Mouse (Mus musculus) megakaryocyte, embryonic 14.5 days (primary cell): Measurements from ENCODE around the gene Spag5. TPM values are rescaled to one million over a fixed set of nuclear protein-coding genes. Genes with fewer than 3 reads are reported as not detected.

ENCODE experiments used
- H3K27me3 ChIP-seq: replicated peaks from 2 replicates; pipeline ENCODE3; 2012; ENCODE audit warnings: inconsistent platforms
- H3K36me3 ChIP-seq: replicated peaks from 2 replicates; pipeline ENCODE3; 2012; ENCODE audit warnings: low read length, inconsistent platforms, mixed read lengths
- H3K4me1 ChIP-seq: 2 replicates; pipeline ENCODE4 v1.6.1; 2012; ENCODE audit warnings: inconsistent platforms
- H3K4me3 ChIP-seq: replicated peaks from 2 replicates; pipeline ENCODE3; 2012; ENCODE audit warnings: moderate library complexity, mild to moderate bottlenecking, inconsistent platforms
- H3K9me3 ChIP-seq: 2 replicates; pipeline ENCODE4 v1.6.1; 2012; ENCODE audit warnings: inconsistent platforms
- FLI1 ChIP-seq: IDR thresholded peaks from 2 replicates; pipeline ENCODE4 v1.6.1; 2012; ENCODE audit warnings: low read length, inconsistent platforms, mixed read lengths
- GATA1 ChIP-seq: IDR thresholded peaks from 3 replicates; pipeline ENCODE4 v1.6.1; 2012; ENCODE audit warnings: mixed read lengths, low read length, inconsistent platforms, borderline replicate concordance
- polyA plus RNA-seq: library from polyadenylated mRNA; stranded (reverse); fragments of >175 nt; gene quantifications from 2 replicates; pipeline ENCODE4 v1.2.3, GENCODE M21; 2012; ENCODE audit warnings: low replicate concordance; ENCODE audit not compliant: insufficient read depth

The Spag5 gene
- polyA plus RNA-seq, 1 experiment: 30.9 TPM

DNA sequence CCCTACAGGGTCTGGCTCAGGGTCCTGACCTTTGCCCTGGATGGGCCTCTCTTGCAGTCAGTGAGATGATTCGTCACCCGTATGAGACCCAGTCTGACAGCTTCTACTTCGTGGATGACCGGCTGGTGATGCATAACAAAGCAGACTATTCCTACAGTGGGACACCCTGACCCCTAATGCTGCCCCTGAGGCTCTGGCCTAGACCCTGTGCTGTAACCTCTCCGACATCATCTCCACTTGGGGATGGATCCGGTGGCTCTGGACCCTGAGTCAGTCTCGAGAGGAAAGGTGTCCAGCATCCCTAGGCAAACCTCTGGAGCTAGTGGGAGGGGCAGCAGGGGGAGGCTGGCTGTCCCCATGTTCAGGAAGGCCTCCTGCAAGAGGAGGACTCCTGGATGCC lies 47.1 kb downstream of the Spag5 start:
- Histone ChIP-seq H3K36me3 (peaks cover 58% of the 10 kb centered on the region), H3K4me3 (peak overlapping the region; percentile 4), H3K9me3 (no peaks in the 10 kb centered on the region), H3K27me3 (no peaks in the 10 kb centered on the region), H3K4me1 (peaks cover 78% of the 10 kb centered on the region)
- no peak for TF ChIP-seq FLI1
- no peak for TF ChIP-seq GATA1

DNA sequence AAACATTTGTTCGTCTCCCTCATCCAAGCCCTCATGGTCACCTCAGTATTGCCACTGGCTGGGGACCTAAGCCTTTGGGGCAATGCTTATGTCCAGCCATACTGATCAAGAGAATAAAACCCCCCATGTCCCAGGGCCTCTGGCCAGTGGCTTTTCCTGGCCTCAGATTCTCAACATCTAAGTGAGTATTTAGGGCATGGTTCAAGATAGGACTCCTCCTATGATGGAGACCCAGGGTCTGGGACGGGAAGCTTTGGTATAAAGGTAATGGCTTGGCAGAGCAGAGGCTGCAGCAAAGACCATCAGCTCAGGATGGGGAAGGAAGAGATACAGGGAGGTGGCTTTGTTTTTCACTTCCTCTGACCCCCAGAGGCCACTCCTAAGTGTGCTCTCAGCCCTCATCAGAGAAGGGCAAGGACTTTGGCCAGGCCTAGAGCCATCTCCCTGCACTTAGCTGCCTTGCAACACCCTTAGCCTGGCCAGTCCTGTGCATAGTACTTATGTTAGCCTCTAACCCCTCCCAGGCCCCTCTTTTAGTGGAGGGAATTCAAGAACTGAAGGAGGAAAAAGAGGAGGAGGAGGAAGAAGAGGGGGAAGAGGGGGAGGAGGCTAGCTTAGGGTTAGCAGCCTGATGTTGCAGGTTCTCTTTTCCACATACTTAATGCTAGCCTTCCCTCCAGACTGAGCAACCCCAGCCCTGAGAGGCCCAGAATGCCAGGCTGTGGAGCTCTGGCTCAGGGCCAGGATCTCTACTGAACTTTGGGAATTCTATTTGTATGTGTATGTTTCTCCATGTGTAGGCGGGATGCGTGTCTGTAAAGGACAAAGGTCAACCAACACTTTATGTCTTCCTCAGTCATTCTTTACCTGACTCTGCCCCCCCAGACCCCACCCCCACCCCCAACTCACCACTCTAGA lies 48.4 kb downstream of the Spag5 start:
- peaks cover 55% of the 10 kb centered on the region for H3K36me3 ChIP-seq
- H3K4me1 ChIP-seq: peaks cover 73% of the 10 kb centered on the region
- H3K9me3 ChIP-seq: no peaks in the 10 kb centered on the region
- no peaks in the 10 kb centered on the region for H3K27me3 ChIP-seq
- no peak for TF ChIP-seq GATA1
- no peak for TF ChIP-seq FLI1
- no peak overlapping the region for H3K4me3 ChIP-seq

DNA sequence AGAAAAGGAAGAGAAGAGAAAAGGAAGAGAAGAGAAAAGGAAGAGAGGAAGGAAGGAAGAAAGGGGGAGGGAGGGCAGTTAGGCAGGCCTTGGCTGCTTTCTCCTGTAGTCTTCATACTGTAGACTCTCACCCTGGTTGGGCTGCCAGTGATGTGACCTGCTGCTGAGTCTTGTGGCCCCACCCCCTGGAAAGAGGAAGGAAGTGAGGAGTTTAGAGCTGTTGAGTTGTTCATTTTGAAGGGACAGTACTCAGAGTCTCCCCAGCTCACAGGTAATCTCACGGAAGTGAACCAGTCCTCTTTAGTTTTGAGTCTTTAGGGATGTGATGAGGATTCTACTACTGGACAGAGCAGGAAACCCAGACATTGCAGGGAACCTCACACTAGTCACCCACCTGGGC lies 51.8 kb downstream of the Spag5 start:
- no peak for TF ChIP-seq FLI1
- no peak for TF ChIP-seq GATA1
- Histone ChIP-seq H3K36me3 (peaks cover 24% of the 10 kb centered on the region), H3K4me3 (no peak overlapping the region), H3K4me1 (peaks cover 50% of the 10 kb centered on the region), H3K9me3 (no peaks in the 10 kb centered on the region), H3K27me3 (no peaks in the 10 kb centered on the region)

DNA sequence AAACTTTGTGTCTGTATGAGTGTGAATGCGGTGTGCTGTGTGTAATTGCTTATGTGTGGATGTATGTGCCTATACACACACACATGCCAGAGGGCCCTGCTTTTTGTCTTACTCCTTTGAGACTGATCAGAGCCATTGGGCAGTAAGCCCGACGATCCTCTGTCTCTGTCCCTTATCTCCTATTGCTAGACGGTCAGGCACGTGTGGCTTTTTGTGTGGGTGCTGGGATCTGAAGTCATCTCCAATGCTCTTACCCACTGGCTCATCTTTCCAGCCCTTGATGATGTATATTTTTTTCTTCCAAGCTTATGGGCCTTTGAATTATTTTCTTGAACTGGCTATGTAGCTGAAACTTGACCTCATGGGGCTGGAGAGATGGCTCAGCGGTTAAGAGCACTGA lies 53.6 kb downstream of the Spag5 start:
- Histone ChIP-seq H3K27me3 (no peaks in the 10 kb centered on the region), H3K4me1 (peaks cover 43% of the 10 kb centered on the region), H3K4me3 (no peak overlapping the region), H3K36me3 (peaks cover 6% of the 10 kb centered on the region), H3K9me3 (no peaks in the 10 kb centered on the region)
- TF ChIP-seq GATA1 (no peak), FLI1 (no peak)

DNA sequence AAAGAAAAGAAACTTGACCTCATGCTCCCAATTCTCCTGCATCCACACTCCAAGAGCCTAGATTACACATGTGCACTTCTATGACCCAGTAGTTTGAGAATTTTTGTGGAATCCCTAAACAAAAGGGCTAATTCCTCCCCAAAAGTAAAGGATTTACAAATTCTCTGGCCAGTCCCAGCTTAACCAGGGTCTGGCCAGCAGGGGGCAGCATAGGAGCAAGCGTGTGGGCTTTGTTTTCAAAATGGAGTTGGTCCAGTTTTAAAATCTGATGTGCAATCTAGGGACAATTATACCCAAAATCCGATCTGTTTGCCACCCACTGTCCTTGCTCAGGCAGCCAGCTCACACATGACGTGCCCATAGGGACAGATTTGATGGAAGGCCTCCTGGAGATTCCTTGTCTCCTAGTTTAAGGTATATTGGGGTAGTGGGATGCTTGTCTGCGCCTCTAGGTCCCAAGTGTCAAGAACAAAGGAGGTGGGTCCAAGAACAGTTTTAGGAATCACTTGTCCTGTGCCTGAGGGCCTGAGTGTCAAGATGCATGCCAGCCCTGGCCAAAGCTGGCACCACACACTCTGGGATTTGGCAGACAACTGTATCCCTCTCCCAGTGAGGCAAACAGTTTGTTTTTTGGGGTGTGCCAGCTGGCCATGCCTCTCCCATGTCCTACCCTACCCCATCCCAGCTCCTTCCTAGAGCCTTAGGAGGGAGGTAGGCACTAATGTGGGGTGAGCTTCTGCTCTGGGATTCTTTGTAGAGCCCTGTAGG lies 54.3 kb downstream of the Spag5 start:
- Histone ChIP-seq H3K36me3 (no peaks in the 10 kb centered on the region), H3K9me3 (no peaks in the 10 kb centered on the region), H3K4me3 (no peak overlapping the region), H3K4me1 (peaks cover 43% of the 10 kb centered on the region), H3K27me3 (no peaks in the 10 kb centered on the region)
- TF ChIP-seq FLI1 (no peak), GATA1 (no peak)

DNA sequence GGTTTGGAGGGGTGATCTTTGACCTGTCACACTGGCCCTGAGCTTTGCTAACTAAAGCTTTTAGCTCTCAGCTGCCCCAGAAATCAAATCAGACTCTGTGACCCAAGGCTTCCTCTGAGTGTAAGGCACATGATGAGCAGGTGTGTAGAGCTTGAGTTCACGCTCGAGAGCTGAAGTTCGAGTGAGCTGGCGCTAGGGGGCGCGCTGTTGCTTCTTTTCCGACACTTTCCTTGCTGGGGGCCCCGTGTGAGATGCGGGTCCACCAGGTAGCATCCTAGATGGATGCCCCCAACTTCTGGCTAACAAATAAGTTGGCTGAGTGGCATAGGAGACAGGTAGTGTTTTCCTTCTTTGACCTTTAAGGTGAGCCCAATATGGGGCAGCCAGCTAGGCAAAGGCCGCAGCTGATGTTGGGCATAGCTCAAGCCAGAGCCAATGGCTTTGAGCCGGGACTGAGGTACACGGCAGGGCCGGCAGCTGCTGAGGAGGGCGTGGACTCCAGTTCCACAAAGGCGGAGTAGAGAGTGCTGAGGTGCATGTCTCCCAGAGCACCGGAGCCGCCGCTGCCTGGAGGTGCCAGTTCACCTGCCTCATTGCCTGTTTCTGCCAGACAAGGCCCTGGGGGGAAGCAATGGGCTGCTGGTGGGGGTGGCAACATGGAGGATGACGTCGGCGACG lies 57.1 kb downstream of the Spag5 start:
- H3K36me3 ChIP-seq: no peaks in the 10 kb centered on the region
- no peak overlapping the region for H3K4me3 ChIP-seq
- TF ChIP-seq GATA1: no peak
- TF ChIP-seq FLI1: no peak
- no peaks in the 10 kb centered on the region for H3K9me3 ChIP-seq
- peaks cover 17% of the 10 kb centered on the region for H3K27me3 ChIP-seq
- H3K4me1 ChIP-seq: peaks cover 40% of the 10 kb centered on the region

GRCm38 (mm10) chr11:78360125-78360788 lies 58.9 kb downstream of the Spag5 start:
- no peak for TF ChIP-seq FLI1
- no peak for TF ChIP-seq GATA1
- H3K9me3 ChIP-seq: no peaks in the 10 kb centered on the region
- H3K36me3 ChIP-seq: no peaks in the 10 kb centered on the region
- H3K4me3 ChIP-seq: peak overlapping the region; percentile 90
- H3K4me1 ChIP-seq: peaks cover 35% of the 10 kb centered on the region
- H3K27me3 ChIP-seq: peaks cover 33% of the 10 kb centered on the region

DNA sequence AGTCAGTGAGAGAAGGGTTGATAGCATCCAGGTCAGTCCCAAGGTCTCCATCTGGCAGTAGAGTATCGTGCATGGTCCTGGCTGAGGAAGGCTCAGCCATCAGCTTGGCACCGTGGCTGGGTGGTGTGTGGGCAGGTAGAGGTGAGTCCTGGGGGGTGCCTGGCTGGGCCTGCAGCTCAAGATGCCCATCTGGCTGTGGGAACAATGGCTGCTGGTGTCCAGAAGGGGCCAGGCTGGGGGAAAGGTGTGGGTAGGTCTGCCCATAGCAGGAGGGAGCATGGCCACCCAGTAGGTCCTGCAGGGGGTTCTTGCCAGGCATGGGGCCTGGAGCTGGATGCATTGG lies 59.4 kb downstream of the Spag5 start:
- Histone ChIP-seq H3K9me3 (no peaks in the 10 kb centered on the region), H3K27me3 (peaks cover 38% of the 10 kb centered on the region), H3K4me3 (peak overlapping the region; percentile 90), H3K4me1 (peaks cover 32% of the 10 kb centered on the region), H3K36me3 (no peaks in the 10 kb centered on the region)
- TF ChIP-seq GATA1 (no peak), FLI1 (no peak)

GRCm38 (mm10) chr11:78363309-78364007 lies 62.1 kb downstream of the Spag5 start:
- Histone ChIP-seq H3K4me1 (peaks cover 46% of the 10 kb centered on the region), H3K9me3 (no peaks in the 10 kb centered on the region), H3K36me3 (no peaks in the 10 kb centered on the region), H3K4me3 (no peak overlapping the region), H3K27me3 (peaks cover 65% of the 10 kb centered on the region)
- no peak for TF ChIP-seq GATA1
- TF ChIP-seq FLI1: no peak
